Mouse (Mus musculus) bone marrow macrophage, adult 2 months (primary cell): ENCODE results near the gene Gm35549.

Source experiments
- CTCF ChIP-seq: IDR thresholded peaks from 2 replicates; pipeline ENCODE4 v1.5.1; 2012; ENCODE audit warnings: low read depth, mild to moderate bottlenecking, low read length, moderate library complexity
- POLR2A ChIP-seq: IDR thresholded peaks from 2 replicates; pipeline ENCODE4 v1.6.1; 2012; ENCODE audit warnings: mild to moderate bottlenecking, low read depth, low read length, borderline replicate concordance

DNA sequence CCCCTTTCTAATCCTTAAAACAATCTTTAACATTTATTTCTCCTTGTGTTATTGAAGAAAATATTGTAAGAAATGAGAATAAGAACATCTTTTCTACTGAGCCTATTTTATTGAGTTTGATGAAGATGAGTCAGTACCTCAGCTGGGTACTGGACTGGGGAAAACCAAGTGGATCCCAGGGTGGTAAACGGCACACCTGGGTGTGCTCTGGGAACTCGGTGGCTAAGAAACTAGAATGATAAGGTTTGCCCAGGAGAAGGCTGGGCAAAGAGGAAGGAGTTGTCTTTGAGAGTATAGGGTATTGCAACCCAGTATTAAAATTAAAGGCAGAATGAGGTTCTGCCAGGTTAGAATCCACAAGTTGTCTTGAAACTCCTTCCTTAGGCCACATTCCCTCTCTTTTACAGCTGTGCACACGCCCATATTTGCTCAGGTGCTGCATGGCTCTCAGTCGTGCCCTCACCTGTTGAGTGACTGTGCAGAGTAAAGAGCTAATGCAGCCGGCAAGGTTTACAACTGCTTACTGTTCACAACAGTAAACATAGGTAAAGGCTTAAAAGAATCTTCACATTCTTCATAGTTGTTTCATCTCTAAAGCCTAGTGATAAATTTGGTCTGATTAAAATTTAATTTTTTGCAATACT lies 20.3 kb downstream of the Gm35549 start:
- no peak for TF ChIP-seq CTCF
- no peak for TF ChIP-seq POLR2A
